Mouse (Mus musculus) cerebellum, postnatal 4 days (tissue): ENCODE results near the gene Frmd4a.

Source experiments
- DNase-seq, 2 experiments: peaks; one replicate each; pipeline ENCODE4 v3.0.0; 2022; ENCODE audit warnings: low spot score in 2 of 2, mixed read lengths in 1 of 2

The Frmd4a gene

DNA sequence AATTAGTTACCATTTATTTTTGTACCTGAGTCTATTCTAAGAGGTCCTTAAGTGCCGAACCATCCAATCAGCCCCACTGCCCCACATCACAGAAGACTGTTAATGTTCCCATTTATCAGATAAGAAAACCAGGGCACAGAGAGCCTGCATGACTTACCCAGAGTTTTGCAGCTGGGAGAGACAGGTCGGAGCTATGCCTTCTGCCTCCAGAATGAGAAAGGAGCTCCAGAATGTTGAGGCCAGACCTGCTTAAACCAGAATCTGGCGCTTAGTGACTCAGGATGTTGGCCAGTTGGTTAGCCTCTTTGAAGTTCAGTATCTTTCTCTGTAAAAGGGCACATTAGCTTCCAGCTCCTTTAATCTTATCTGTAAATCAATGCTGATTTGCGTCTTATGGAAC, 422.4 kb downstream of the Frmd4a start:
- DNase-seq = no peak

DNA sequence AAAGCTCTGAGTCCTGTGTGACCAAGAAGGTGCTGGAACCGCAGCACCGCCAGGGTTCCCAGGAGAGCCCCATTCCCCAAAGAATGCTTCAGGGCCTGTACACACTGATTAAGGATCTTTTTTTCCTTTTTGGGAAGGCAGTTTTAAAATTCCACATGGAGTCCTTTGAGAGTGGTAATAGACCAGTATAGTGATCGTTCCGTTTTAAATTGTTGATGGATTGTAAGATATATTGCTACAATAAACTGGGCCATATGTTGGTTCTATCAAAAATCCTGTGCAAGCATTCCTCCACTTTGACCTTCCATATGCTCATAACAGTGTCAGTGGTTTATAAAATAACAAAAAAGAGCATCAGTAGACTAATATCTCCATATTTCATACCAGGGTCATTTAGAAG, 424.3 kb downstream of the Frmd4a start:
- DNase-seq = no peak

DNA sequence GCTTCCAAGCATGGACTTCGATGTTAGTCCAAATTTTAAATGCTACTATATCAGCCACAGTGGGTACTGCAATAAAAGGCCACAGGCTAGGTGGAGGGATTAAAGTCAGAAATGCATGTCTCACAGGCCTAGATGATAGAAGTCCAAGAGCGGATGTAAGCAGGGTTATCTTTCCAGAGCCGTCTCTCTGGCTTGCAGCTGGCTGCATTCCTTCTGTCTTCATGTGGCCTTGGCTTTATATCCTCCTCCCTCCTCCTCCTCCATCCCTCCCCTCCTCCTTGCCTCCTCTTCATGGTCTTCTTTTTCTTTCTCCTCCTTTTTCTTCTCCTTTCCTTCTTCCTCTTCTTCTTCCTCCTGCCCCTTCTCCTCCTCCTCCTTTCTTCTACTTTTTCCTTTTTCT, 427.2 kb downstream of the Frmd4a start:
- no peak for DNase-seq

DNA sequence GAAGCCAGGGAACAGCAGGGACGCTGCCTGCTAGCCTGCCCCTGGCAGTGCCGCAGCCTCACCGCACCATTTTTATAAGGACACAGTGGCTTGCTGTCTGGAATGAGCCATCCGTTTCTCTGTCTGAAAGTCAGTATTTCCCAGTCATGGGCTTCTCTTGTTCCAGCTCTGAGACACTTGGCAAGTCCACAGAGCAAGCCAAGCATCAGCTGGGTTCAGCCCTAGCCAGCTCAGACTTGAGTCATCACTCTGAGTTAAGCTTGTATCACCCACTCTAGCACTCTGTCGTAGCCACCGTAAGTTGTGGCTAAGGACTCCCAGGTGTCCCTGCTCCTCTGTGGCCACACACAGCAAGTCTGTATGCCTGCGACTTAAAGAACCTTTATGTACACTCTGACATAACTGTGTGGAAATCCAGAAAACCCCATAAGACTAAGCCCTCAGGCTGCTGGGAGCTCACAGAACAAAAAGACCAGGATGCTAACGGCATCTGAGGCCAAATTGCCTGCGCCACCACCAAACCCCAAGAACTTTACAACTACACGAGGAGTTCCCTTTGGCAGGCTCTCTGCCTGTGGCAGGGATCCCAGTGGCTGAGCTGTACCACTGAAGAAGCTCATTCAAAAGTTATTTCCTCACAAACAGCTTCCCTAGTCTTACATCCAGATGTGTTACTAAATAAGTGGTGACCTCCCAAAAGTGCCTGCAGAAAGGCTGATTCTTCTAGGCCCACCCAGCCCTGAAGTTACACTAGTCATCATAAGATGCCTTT, 428.3 kb downstream of the Frmd4a start:
- DNase-seq = no peak

DNA sequence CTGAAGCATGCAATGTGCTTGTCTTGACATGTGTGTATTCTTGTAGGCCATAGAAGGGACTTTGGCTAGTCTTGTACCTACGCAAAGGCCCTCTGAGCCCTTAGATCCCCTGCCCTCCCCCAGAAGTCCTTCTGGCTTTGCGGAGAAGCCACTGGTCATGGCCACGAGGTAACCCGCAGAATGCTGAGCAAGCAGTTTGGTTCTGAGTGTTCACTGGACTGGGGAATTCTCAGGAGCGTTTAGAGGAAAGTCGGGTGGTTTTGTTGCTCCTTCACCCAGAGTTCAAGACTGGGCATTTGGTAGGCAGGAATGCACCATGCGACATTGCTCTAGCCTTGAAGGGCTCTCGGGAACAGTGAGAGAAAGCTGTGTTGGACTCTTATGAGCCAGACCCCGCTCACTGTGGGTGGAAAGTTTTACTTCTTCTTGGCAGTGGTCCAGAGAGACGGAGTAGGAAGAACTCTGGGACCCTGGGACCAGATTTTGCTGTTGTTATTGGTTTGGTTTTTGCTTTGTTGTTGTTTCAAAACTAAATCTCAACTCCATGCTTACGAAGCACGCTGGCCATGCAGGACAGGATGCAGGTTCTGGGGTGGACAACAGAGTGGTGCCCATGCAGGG, 432.5 kb downstream of the Frmd4a start:
- DNase-seq = no peak

DNA sequence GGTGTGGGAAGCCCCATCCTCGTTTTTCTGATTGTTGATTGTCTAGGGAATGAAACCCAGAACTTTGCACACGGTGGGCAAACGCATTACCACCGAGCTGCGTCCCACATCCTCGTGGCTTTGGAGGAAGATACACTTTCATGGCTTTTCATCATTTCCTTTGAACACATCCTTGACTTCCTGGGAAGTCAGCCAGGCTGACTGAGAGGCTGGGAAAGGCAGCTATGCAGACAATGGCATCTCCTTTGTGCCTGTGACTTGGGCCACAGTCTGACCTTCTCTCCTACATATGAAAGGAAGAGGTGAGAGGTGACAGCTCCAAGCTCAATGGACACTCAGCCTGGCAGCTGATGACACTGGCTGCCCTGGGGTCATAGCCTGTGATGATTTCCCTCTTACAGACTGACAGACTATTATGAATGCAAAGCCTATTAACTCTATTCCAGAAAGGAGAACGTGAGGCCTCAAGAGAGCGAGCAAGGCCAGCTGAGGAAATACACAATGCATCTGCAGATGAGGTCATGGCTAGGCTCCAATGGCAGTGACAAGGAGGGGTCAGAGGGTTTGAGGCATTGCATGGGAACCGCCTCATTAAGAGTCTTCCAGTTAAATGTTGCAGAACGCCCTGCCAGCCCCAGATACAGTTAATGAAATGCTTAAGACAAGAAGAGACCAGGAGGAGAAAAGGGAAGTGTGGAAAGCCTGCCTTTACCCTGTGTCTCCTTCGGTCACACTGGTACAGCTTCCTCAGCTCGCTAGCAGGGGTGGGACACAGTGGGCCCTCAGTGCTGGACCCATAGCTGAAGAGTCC, 435.3 kb downstream of the Frmd4a start:
- DNase-seq = no peak

DNA sequence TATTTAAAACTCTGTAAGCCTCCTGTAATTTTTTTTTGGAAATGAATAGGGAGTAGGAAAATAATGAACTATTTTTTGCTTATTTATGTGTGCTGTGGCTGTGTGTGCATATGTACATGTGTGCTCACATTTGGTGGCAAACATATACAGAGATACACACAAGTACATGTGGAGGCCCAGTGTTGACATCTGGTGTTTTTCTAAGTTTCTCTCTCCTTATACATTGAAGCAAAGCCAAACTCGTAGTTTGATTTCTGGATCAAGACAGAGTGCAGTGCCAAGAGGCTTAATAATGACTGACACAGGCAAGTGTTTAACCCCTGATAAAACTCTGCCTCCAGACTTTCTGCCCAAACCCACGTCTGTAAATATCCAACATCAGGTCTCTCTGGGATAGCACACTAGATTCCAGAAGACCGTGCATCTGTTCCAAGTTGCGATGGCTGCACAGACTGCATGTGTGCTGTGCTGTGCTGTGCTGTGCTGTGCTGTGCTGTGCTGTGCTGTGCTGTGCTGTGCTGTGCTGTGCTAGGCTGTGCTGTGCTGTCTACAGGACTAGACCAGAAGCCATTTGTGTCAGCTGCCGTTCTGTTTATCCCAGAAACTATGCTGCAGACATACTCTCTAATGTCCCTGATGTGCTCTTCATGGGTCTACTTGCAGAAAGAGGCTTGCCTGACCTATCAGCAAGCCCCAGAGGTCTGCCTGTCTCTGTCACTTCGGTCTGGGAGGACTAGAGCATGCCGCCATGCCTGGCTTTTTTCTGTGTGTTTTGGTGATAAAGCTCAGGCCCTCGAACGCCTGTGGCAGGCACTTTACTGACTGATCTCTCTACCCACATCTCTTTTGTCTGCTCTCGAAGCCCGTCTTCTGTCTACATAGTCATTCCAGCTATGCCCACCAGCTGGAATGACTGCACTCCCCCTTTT, 437.8 kb downstream of the Frmd4a start:
- no peak for DNase-seq

DNA sequence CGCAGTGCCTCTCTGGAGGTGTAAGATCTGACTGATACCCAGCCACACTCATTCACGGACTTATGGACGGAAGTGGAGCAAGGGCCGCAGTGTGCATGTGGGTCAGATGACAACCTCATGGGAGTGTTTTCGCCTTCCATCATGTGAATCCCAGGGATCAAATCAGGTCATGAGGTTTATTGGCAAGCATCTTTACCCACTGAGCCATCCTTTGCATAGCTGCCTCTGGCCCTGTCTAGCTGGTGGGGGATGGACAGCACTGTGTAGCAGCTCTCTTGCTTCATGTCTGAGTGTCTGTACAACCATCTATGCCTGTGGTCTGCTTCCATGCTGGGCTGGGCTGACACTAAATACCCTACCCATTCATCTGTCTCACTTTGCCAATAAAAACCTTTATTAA, 443.4 kb downstream of the Frmd4a start:
- no peak for DNase-seq

DNA sequence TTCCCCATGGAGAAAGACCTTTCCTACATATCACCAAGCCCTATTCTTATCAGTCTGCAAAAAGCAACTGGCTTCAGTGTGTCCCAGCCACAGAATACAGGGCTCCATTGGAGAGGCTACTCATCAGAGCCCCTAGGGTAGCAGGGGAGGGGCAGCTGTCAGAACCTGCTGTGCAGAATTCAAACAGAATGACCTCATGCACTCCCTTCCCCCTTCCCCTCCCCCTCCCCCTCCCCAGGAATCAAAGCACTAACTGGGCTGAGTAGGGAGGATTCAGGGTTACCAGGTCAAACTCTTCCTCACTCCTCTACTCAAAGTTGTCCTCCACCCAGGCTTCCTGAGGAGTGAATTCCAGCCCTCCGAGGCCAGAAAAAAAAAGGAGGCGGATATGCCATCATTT, 444.0 kb downstream of the Frmd4a start:
- no peak for DNase-seq

DNA sequence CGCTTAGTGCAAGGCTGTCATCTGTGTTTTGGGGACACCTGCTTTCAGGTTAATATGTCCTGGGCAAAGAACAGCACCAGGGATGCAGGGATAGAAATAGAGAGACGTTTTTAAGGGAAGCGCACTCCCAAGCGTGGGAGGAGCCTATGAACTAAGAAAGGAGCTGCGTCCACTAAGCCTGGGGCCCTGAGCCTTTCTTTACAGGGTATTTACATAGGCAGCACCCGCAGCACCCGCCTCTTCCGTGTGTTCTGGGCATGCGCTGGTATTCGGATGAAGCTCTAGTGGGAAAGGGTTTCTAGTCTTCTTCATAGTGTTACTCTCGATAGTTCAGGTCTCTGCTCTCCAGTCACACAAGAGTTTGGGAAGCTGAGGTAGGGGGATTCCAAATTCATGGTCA, 445.0 kb downstream of the Frmd4a start:
- DNase-seq = no peak

DNA sequence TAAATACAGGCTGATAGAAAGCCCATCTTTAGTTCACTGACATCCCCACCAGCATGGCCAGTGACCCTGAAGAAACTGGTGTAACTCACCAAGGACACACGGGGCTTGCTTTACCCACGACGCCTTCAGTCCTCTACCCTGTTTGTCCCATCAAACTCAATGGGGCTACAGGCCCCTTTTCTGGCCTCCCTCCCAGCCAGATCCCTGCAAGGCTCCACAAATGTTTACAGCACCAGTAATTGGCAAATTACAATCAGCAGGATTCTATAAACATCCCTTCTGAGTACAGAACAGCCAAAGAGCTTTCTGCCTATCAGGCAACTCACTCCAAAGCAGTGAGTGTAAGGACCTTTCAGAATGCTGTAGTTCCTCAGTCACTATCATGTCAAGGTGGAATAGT, 448.6 kb downstream of the Frmd4a start:
- DNase-seq = no peak

DNA sequence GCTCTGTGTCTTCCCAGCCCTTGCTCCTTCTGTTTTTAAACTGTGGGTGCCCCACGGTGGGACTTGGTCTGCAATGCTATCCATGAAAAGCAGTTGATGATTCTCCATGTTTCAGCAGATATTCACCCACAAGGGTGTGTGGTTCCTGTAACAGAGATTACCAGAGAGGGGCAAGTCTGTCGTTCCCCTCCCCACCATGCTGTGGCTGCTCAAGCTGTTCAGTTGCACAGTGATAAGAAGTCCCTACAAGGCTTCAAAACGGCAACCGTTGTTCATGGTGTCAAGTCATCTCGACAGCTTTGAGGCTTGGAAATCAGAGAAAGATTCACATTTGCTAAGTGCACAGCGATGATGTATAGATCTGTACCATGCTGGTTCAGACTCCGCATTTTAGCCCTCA, 449.8 kb downstream of the Frmd4a start:
- no peak for DNase-seq

DNA sequence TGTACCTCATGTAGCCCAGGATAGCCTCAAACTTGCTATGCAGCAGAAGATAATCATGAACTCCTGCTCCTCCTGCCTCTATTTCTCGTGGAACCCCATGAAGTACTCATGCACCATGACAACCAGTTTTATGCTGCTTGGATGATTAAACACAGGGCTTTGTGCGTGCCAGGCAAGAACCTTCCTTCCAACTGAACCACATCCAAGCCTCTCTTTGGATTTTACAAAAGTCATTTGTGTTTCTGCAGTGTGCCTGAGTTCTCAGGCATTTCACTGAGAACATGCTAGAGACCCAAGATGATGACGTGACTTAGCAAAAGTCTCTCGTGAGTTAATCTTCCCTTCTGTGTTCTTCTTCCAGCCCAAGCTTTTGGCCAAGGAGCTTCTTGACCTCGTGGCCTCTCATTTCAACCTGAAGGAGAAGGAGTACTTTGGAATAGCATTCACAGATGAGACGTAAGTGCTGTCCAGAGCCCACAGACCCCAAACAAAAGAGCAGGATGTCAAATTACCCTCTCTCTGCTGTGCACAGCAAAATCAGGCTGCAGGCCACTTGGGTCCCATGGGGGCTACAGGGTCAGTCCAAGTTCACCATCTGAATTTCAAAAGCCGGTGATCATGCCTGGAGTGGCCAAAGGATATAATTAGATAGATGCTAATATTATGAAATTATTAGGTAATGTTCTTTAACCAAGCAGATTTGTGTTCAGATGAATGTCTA, 455.4 kb downstream of the Frmd4a start:
- no peak for DNase-seq

DNA sequence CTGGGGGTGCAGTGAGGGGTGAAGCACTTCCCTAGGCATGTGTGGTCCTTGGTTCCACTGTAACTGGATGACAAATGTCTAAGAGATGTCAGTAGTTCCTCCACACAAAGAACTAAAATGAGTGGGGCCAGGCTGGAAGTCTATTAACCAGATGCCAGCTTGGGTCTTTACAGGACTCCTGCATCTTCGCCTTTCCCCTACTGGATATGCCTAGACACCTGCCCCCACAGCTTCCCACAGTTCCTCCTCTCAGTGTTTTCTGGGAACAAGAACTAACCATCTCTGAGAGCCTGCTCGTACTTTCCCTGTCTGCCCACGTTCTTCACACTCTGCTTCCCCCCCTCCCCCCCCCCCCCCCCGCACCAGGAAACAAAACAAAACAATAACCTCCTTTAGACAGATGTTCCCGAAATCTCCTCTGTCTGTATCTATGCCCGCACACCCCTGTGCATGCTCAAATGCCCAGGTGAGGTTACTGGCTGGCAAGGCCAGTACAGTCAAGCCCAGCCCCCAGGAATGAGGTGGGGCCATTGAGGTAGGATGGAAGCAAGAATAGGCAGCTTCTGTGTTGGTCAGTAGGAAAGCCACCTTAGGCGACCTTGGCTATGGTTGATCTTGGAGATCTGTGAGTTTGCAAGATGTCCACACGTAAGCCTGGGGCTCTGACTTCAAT, 456.5 kb downstream of the Frmd4a start:
- no peak for DNase-seq

DNA sequence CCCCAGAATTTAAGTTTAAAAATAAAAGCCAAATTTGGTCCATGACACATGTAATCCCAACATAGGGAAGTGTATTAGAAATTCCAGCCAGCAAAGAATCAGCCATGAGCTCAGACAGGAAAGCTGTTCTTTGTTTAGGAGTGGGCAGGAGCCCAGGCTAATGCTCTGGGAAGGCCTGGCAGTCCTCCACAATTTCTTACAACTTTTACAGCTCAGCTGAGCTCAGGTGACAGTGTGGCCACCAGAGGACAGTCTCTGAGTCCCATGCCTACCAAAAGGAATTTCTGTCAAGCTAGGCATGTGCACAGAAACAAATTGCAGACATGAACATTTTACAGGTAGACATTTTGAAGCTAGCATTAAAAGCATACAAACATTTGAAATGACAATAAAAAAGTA, 457.0 kb downstream of the Frmd4a start:
- no peak for DNase-seq

DNA sequence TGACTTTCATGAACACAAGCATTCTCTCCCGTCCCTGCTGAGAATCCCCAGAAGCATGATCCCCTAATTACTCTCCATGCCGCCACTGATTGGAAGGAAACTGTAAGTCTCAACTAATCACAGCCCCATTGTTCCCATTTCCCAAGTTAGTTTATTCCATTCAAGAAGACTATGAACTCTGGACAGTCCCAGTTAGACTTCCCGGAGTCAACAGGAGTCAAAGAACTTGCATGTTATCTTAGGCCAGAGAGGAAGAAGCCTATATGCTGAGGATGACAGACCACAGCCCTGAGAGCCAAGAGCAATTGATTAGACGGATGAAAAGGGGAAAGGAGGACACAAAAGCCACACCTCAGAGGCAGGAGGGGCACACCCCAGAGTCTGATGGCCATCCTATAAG, 458.5 kb downstream of the Frmd4a start:
- no peak for DNase-seq

DNA sequence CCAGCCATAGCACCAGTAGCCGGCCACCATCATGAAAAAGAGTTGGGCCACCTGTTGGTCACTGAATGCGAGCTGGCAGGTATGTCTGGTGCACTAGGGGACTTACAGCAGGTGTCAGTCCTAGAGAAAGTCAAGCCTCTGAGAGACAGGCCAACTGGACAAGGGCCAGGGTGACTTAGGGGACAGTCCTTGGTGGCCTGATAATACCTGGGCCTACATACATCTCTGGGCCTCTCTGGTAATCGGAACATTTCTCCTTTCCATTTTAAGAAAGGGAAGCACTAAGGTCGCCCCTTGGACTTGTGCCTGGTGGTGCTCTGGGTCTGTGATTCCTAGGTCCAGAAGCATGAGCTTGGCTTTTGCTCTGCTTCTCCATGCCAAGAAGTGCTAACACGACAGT, 459.1 kb downstream of the Frmd4a start:
- no peak for DNase-seq

DNA sequence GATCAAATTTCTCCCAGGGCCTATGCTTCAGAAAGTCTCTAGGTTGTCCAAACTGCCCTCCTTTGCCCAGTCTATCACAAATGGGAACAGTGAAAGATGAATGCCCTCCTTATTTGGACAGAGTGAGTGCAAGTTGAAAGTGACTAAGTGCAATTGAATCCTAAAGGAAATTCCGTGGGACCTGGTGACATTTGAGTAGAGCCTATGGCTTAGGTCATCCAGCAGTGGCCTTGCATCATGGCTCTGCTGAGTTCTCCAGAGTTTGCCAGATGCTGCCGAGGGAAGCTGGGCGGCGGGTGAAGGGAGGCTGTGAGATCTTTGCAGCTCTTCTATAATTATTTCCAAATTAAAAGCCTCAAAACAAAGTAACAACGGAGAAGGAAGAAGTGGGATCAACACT, 459.8 kb downstream of the Frmd4a start:
- no peak for DNase-seq

DNA sequence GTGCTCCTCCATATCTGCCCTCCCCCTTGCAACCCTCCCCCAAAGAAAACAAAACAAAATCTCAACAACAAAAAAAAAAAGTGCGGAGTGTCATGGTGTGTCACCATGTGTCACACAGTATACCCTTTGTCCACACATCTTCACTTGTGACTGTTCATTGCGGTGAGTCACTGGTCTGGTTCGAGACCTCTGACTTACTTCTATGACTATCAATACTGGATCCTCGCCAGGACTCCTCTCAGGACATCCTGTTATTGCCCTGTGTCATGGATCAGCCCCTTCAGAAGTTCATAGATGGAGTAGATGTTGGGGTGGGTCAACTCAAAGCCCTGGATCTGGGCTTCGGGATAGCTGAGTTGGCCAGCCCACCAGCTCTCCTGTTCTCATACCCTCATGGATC, 462.7 kb downstream of the Frmd4a start:
- no peak for DNase-seq

DNA sequence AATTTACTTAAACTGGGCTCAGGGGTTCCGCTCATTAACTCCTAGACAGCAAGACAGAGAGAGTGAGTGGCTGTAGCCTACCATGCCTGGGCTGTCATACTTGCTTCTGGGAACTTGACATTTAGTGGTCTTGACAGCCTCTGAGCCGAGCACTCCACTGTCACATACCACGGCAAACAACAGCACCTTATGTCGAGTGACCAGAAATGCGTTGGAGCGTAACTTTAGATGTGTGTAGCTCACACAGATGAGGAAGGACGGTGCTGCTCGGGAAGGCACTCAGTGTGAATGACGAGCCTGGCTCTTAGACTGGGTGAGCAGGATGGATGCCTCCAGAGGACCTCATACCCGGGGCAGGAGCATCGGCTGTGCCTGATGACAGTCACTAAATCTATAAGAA, 463.6 kb downstream of the Frmd4a start:
- DNase-seq = no peak

DNA sequence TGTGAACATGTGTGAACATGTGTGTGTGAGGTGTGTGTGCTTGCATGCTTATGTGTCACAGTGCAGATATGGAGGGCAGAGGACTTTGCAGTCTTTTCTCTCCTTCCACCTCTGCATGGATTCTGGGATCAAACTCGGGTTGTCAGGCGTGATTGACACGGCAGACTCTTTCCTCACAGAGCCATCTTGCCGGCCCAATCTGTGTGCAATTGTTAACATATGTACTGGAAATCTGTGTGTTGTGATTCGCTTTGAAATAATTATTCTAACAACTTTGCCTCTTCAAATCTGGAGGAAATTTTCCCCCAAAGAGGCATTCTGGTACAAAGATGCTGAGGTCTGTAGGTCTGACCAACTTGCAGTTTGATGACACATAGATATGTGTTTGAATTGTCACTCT, 468.7 kb downstream of the Frmd4a start:
- no peak for DNase-seq
